ENCODE assay signal across 8 mouse cellular contexts in the genomic region with DNA sequence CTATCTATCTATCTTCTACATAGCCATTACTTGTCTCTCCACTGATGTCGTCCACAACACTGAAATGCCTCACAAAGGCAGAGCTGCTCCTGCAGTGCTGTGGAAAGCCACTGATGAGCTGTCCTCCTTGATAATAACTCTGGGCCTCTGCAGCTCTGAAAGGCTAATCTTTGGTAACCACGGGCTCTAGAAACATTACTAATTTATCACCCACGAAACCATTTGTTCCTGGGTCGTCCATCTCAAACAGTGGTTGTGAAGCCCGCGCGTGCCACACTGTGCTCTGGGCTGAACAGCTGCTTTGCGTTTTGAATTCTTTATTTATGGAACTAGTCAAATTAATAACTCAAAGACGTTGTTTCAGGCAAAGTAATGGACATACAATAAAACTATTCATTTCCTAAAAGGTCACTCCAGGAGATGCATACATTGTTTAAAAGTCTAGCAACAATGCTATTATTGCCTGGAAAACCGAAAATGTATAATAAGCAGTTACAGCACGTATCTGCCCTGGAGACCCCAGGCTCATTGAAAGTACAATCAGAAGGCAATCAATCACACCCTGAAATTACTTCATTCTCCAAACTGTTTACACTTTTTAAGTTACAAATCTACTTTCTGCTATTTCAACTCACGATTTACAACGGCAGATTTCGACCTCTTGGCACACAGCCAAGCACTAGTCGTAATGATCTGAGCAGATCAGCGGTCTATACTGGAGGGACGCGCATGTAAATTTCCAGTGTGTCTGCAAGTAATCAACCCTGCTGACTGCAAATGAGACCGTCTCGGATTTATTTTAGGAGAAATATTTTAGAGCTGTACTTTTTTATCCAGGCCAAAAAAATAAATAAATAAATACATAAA.
DNase-seq lines count a peak whose midpoint lies in the region; ATAC-seq lines count a peak whose summit lies in the region.

No protein-coding gene starts in this region.

- H3K4me3 ChIP-seq in midbrain, embryonic 14.5 days (replicated peaks; ENCODE audit: low read depth, low read length): peak overlapping the region; percentile 16; the same call in 1 of the 2 replicates

- no peaks in the 10 kb centered on the region for H3K36me3 ChIP-seq in midbrain, embryonic 14.5 days (ENCODE audit: control insufficient read depth, insufficient read depth, low read length)

- H3K4me2 ChIP-seq in midbrain, embryonic 14.5 days (ENCODE audit: low read length): peak overlapping the region; percentile 44

- peak; percentile 68; the same call in 1 of the 2 replicates for ATAC-seq in midbrain, embryonic 14.5 days (ENCODE audit: low FRiP score, low TSS enrichment)

- WGBS in midbrain, embryonic 14.5 days: 18% methylated on average over 20 of the region's 20 CpGs

- H3K4me1 ChIP-seq in midbrain, embryonic 14.5 days (ENCODE audit: control insufficient read depth, insufficient read depth, low read length): peaks cover 11% of the 10 kb centered on the region

- no peaks in the 10 kb centered on the region for H3K27me3 ChIP-seq in midbrain, embryonic 14.5 days (ENCODE audit: control insufficient read depth, insufficient read depth, low read length)

- H3K27ac ChIP-seq in midbrain, embryonic 14.5 days (replicated peaks; ENCODE audit: low read depth, low read length): peak overlapping the region; percentile 39

- no peaks in the 10 kb centered on the region for H3K9me3 ChIP-seq in midbrain, embryonic 14.5 days (ENCODE audit: control insufficient read depth, low read length)

- no peak overlapping the region for H3K9ac ChIP-seq in midbrain, embryonic 14.5 days (replicated peaks; ENCODE audit: low read length)

- DNase-seq in embryo, embryonic 10 days (ENCODE audit: low spot score): peak; percentile 55
- no peak for DNase-seq in embryo, embryonic 9.5 days (ENCODE audit: extremely low spot score)
- peak; percentile 35 for DNase-seq in urinary bladder, postnatal 14 days (ENCODE audit: low spot score)
- no peak for DNase-seq in urinary bladder, postnatal 36 days (ENCODE audit: low spot score in 2 of 2)
- peak; percentile 68 for DNase-seq in hindlimb bud, embryonic 11.5 days (ENCODE audit: extremely low spot score, low read depth, low spot score)
- peak; percentile 85 for DNase-seq in midbrain, embryonic 14.5 days
- no peak for DNase-seq in layer of hippocampus, adult 9-10 months (ENCODE audit: low spot score)
- no peak for DNase-seq in layer of hippocampus, postnatal 14 days (ENCODE audit: low spot score in 2 of 2)

Comparison
In these comparisons a context has a peak if more than half of its experiments do, and no peak if none do; other contexts are left out.
1. DNase-seq: peak in embryo, embryonic 10 days (single experiment), urinary bladder, postnatal 14 days (single experiment), hindlimb bud, embryonic 11.5 days (single experiment) and midbrain, embryonic 14.5 days (single experiment); none in embryo, embryonic 9.5 days (single experiment), urinary bladder, postnatal 36 days (0 of 2), layer of hippocampus, adult 9-10 months (single experiment) and layer of hippocampus, postnatal 14 days (0 of 2).